Mouse (Mus musculus): ENCODE data around the gene Washc4.
A peak's percentile ranks its signal among the peaks of the same experiment; 100 is the strongest.

Gene Washc4

GRCm38 (mm10) chr10:83600650-83601049, 57.1 kb downstream of the Washc4 start:
- DNase-seq (ENCODE audit: extremely low spot score): no peak

- no peak for DNase-seq (ENCODE audit: extremely low spot score)
These were observed 60.5 kb downstream of the Washc4 start for GRCm38 (mm10) chr10:83603956-83604564.

GRCm38 (mm10) chr10:83605637-83606183, 62.2 kb downstream of the Washc4 start:
- DNase-seq (ENCODE audit: extremely low spot score): peak; percentile 32

DNA sequence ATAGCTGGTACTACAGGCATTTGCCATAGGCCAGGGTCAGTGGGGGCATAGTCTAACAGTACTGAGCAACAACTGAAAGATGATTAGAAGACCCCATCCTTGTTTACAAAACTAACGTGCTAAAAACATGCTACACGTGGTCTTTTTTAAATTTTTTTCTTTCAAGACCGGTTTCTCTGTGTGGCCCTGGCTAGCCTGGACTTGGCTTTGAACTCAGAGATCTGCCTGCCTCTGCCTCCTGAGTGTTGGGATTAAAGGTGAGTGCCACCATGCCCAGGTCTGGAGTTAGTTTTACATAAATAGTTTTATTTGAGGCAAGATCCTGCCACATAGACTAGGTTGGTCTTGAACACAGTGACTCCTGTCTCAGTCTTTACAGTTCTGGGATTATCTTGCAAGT, 63.6 kb downstream of the Washc4 start:
- no peak for DNase-seq (ENCODE audit: extremely low spot score)

GRCm38 (mm10) chr10:83608596-83608995, 65.0 kb downstream of the Washc4 start:
- DNase-seq (ENCODE audit: extremely low spot score): no peak

DNA sequence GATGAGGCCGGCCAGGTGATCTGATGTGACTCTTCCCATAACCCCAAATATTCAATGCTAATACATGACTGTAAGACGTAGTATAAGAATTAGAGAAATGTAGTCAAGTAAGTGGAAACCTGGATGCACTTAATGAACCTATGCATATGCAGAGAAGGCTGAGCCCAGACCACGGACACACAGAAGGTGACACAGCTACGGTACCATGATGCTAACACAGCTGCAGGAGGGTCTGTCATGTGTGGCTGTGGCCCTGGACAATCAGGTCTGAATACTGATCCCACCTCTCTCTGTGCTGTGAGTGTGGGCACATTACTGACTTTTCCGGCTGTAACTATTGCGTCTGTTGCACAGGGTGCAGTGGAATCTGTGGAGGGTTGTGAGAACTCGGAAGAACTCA, 67.0 kb downstream of the Washc4 start:
- DNase-seq (ENCODE audit: extremely low spot score): no peak

GRCm38 (mm10) chr10:83611863-83612262, 68.3 kb downstream of the Washc4 start:
- no peak for DNase-seq (ENCODE audit: extremely low spot score)

GRCm38 (mm10) chr10:83612648-83613215, 69.2 kb downstream of the Washc4 start:
- no peak for DNase-seq (ENCODE audit: extremely low spot score)

DNA sequence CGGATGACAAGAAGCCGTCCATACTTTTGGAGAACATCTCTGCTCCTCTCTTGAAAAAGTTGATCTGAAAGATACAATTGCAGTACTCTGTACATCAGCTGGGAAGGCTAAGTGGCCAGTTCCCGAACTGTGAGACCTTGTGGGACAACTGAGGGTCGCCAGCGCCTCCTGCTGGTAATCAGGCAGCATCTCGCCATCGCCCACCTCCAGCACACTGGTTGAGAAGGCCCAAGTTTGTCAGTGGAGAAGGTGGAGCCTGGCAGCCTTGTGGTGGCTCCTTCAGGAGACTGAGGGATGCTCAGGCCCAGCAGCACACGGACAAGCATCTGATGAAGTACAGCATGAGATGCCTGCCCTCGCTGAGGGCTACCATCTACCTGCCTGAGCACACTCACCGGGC, 73.8 kb downstream of the Washc4 start:
- peak; percentile 41 for DNase-seq (ENCODE audit: extremely low spot score)

GRCm38 (mm10) chr10:83618819-83619440, 75.4 kb downstream of the Washc4 start:
- no peak for DNase-seq (ENCODE audit: extremely low spot score)

GRCm38 (mm10) chr10:83620350-83621055, 77.0 kb downstream of the Washc4 start:
- DNase-seq (ENCODE audit: extremely low spot score): no peak

DNA sequence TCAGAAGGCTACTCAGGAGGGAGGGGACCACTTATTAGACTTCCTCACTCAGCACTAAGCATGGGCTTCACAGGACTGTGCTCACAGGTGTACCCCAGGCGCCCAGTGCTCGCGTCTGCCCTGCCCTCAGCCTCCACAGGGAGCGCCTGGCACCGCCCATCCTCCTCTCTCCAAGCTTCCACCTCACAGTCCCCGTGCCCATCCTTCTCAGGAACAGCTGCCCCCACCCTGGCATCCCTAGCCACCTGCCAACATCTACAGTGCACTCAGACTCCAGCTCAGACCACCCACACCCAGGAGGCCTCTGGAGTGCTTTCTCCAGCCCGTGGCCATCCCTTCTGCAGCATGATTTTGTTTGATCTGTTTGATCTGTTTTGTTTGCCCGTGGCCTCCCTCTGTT, 80.5 kb downstream of the Washc4 start:
- no peak for DNase-seq (ENCODE audit: extremely low spot score)

- no peak for DNase-seq (ENCODE audit: extremely low spot score)
These were observed 81.3 kb downstream of the Washc4 start for GRCm38 (mm10) chr10:83624841-83625240.

DNA sequence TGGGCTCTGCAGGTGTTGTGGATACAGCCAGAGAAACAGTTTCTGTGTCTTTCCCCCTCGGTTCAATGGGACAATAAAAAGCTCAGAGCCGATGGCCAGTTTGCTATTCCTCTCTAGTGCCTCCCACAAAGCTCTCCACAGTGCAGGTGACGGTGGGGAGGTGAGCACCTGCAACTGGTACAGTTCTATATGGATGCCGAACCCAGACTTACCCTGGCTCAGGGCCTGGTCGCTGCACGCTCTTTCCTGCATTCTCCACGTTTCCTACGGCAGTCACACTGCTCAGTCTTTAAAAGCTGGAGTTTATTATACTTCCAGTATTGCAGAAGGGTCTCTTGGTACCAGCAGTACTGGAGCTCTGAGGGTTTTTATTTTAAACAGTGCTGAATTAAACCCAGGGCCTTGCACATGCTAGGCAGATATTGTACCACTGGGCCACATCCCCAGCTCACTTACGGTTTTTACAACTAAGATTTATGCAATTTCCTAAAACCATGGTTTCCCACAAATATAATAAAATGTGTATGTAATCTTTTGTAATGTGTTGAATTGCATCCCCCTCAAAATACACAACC, 83.6 kb downstream of the Washc4 start:
- DNase-seq (ENCODE audit: extremely low spot score): no peak

DNA sequence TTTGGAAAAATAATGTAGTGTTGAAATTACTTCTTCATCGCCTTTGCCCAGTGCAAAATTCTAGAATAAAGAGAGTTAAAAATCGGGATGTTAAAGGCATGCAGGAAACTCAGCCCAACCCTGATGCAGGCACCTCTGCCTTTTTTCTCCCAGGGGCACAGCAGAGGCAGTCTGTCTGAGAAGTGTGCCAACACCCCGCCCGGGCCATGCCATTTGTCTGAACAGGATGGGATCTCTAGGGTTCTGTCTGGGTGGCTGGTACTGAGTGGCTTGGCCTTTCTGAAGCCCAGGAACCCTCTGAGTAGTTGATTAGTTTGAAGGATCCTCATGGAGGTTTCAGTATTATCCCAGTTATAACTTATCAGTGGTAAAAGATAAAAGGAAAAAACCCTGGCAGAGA, 84.7 kb downstream of the Washc4 start:
- no peak for DNase-seq (ENCODE audit: extremely low spot score)

DNA sequence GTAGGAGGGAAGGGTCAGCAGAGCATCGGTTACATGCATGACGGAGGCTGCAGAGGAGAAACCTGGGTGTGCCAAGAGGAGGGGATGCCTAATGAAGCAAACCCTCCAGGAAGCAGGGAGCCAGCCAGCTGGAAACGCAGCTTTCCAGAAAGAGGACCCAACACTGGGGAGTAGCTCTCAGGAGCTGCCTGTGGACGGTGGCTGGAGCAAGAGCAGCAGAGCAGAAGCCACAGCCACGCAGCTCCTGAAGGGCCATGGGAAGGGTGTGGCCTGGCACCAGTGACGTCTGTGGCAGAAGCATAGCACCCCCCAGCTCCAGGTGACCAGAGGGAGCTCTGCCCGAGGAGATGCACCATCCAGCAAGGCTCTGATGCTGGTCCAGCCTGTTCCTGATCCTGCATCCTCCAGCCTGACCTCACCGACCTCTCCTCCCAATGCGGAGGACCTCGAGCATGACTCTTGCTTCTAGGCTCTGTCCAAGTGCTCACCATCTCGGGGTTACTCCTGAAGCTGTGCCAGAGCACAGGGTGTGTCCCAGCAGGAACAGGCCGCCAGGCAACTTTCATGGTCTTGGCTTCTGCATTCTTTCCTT, 85.7 kb downstream of the Washc4 start:
- no peak for DNase-seq (ENCODE audit: extremely low spot score)

DNA sequence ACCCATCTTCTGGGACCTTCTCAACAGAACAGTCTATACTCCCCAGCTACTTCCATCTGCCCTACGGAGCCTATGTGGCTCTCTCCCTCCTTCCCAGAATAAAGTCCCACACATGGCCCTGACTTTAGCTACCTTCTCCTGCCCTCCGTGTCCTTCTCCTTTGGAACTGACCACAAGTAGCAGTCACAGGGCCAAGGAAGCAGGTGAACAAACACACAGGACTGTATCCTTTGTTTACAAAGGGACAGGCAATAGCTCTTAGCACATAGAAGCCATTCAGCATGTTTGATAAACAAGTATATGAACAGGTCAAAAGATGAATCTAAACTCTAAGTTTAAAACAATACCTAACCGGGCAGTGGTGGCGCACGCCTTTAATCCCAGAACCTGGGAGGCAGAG, 86.3 kb downstream of the Washc4 start:
- DNase-seq (ENCODE audit: extremely low spot score): no peak

DNA sequence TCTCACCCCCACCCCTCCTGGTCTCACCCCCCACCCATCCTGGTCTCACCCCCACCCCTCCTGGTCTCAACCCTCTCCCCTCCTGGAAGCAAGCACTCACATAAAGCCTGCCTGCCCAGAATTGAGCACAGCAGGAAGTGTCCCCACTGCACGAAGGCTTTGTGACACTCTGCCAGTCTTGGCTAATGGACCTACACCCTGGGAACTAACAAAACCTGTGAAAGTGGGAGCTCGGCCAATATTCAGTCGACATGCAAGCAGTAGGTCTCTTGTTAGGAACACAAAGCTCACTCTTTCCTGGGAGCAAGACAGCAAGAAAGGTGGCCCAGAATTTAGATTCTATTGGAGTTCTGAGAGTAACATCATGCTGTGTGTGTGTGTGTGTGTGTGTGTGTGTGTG, 87.3 kb downstream of the Washc4 start:
- DNase-seq (ENCODE audit: extremely low spot score): no peak

GRCm38 (mm10) chr10:83631775-83632174, 88.2 kb downstream of the Washc4 start:
- DNase-seq (ENCODE audit: extremely low spot score): no peak

GRCm38 (mm10) chr10:83632806-83633374, 89.3 kb downstream of the Washc4 start:
- no peak for DNase-seq (ENCODE audit: extremely low spot score)

- peak; percentile 58 for DNase-seq (ENCODE audit: extremely low spot score)
These were observed 90.9 kb downstream of the Washc4 start for GRCm38 (mm10) chr10:83634461-83634860.
